Mouse (Mus musculus) G1E (cell line): ENCODE results near the gene Tshz2.

ENCODE experiments used
- CTCF ChIP-seq: IDR thresholded peaks from 2 replicates; pipeline ENCODE4 v1.5.1; 2012; ENCODE audit warnings: low read depth, low read length, inconsistent platforms, mixed read lengths
- GATA1 ChIP-seq: IDR thresholded peaks from 2 replicates; pipeline ENCODE4 v1.6.1; 2012; ENCODE audit warnings: borderline replicate concordance, low read length, inconsistent platforms, mixed read lengths

DNA sequence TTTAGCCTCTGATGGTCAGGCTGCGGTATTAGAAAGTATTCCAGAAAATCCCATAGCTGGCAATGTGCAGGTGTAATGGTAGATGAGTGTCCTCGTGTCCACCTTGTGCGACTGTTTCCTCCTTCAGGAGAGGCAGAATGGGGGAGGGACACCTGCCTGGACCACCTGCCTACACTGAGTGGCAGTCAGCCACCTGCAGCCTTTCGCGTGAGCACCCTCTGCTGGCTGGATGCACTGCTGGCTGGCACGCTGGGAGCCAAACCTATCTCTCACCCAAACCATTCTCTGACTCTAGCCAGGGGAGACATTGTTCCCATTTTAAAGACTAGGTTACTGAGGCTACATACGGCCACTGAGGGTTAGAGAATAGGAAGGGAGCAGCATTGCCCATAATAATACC lies 216.3 kb downstream of the Tshz2 start:
- TF ChIP-seq CTCF (no peak), GATA1 (no peak)
